Mouse (Mus musculus): Measurements from ENCODE around the gene Klf12.
"Not testable (repeated sequence)": the region's sequence is repeated elsewhere in the genome, so short reads cannot be mapped to it uniquely, and the experiment has no call there.

The Klf12 gene

GRCm38 (mm10) chr14:99876791-99877578, 407.5 kb downstream of the Klf12 start:
- DNase-seq (ENCODE audit: low spot score in 2 of 2): no peak

- no peak for DNase-seq (ENCODE audit: low spot score in 2 of 2)
Measured at GRCm38 (mm10) chr14:99873725-99874124, 410.8 kb downstream of the Klf12 start.

DNA sequence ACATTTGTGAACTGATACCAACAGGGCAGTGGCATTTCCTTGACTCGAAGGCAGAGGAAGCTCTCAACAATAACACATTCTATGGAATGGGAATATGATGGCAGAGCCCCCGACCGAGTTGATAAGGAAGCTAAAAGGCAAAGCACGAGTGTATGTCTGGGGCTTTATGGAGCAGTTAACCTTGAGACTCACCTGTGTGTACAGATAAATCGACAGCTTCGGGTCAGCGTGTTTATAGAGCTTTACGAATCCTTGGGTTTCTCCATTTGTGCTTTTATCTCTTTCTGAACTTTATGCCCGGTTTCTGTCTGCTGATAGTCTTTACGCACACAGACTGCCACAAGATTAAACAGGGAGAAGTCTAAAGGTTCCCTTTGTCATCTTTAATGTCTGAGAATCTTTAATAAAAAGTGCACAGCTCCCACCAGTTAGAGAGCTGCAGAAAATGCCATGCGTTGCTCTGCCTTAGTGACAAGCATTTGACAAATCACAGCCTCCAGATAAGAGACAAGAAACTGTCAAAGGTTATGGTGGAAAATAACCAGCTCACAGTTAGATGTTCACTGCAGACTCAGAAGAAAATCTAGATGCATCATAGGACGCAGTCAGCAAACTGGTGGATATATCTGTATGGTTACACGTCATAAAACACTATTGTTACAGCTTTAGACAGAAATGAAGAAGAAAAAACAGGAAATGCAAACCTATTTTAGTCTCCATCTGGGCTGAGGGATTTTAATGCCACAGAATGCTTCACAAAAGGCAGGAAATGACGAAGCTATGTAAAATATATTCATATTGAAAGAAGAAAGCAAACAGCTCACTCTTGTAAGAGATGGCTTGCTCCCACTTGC, 428.1 kb downstream of the Klf12 start:
- peak in 1 of 2 experiments; percentile 37 for DNase-seq (ENCODE audit: low spot score in 2 of 2)

DNA sequence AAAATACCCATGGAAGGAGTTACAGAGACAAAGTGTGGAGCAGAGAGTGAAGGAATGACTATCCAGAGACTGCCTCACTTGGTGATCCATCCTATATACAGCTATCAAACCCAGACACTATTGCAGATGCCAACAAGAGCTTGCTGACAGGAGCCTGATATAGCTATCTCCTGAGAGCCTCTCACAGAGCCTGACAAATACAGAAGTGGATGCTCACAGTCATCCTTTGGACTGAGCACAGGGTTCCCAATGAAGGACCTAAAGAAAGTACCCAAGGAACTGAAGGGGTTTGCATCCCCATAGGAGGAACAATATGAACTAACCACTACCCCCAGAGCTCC, 430.0 kb downstream of the Klf12 start:
- not testable (repeated sequence) for DNase-seq (ENCODE audit: low spot score in 2 of 2)

- DNase-seq (ENCODE audit: low spot score in 2 of 2): not testable (repeated sequence)
Measured at GRCm38 (mm10) chr14:99853769-99854466, 430.6 kb downstream of the Klf12 start.

GRCm38 (mm10) chr14:99850350-99850749, 434.1 kb downstream of the Klf12 start:
- no peak for DNase-seq (ENCODE audit: low spot score in 2 of 2)

DNA sequence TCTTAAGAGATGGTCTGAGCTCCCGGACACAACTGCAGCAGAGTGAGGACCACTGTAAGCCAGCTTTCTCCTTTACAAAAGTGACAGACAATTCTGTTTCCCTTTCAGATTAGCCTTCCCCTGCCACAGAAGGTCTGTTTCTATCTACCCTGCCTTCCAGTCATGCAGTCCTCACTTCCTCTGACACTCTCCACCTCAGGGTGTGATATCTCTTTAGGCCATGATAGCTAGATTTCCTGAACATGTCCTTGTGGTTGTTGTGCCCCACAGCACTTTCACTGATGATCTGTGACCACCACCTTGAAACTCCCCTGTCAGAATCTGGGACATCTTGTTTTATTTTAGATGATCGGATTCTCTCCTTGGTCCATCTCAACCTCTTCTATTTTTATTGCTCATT, 437.0 kb downstream of the Klf12 start:
- no peak for DNase-seq (ENCODE audit: low spot score in 2 of 2)

- no peak for DNase-seq (ENCODE audit: low spot score in 2 of 2)
Measured at GRCm38 (mm10) chr14:99826713-99827112, 457.8 kb downstream of the Klf12 start.

Data from right cerebral cortex, adult 2 months (tissue).